Mouse (Mus musculus): Measurements from ENCODE around the gene Eftud2. TPM values are rescaled to one million over a fixed set of nuclear protein-coding genes. Genes with fewer than 3 reads are reported as not detected.

Gene Eftud2
- polyA plus RNA-seq (2012; rRNA removed): 74.1 and 82.2 TPM in 2 replicates

GRCm38 (mm10) chr11:102880585-102881313 lies at the start of gene Eftud2, which contains the start of gene Ccdc103:
Gene Eftud2, minus strand, starts transcription at chr11:102880985.
Gene Ccdc103, plus strand, starts transcription at chr11:102881204.
- DNase-seq (ENCODE audit: low read depth): peak; percentile 50

DNA sequence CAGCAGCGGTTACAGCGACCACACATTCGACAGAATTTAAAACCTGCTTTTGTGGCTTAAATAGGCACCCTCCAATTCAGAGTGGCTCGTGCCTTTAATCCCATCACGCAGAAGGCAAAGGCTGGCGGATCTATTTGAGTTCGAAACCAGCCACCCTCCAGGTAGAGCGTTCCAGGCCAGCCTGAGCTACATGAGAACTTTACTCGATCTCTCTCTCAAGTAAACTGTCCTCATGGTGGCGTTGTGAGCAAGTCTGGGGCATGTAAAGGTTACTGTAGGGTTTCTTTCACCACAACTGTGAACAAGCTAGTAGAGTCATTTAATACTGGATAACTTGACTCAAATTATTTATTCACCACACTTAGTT lies 44.5 kb upstream of the Eftud2 start:
- no peak for DNase-seq (ENCODE audit: low read depth)

- peak; percentile 45 for DNase-seq (ENCODE audit: low read depth)
These were observed 44.0 kb upstream of the Eftud2 start, which contains the start of gene Kif18b for GRCm38 (mm10) chr11:102924557-102925350. Gene Kif18b, minus strand, starts transcription at chr11:102925124.

GRCm38 (mm10) chr11:102921491-102921890 lies 40.7 kb upstream of the Eftud2 start:
- no peak for DNase-seq (ENCODE audit: low read depth)

DNA sequence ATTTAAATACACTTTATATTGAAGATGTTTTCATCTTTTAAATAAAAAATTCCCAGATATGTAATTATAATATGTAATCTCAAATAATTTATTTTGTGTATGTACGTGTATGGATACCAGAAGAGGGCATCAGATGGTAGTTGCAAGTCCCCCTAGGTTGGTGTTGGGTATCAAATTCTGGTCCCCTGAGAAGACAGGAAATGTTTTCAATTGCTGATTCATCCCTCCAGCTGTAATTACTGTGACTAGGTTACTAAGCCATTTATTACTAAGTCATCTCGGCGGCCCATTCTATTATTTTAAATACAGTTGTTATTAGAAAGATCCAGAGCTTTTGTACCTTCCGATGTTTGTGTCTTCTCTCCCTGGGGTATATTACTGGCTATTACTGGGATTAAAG lies 37.3 kb upstream of the Eftud2 start:
- no peak for DNase-seq (ENCODE audit: low read depth)

DNA sequence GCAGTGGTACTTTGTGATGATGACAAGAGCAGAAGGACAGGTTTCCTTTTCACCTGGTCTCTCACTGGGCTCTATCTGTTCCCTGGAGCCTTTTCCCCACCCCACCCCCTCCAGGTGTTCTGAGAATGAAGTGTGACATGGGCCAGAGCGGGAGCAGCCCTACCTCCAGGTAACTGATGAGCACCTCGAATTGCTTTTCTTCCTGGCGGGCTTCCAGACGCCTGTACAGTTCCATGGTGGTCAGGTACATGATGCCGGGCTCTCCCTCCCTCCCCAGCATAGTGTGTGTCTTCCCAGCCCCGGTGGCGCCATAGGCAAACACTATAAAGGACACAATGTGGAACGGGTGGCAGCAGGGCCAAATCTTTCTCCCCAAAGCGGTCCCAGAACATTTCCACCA lies 34.6 kb upstream of the Eftud2 start:
- DNase-seq (ENCODE audit: low read depth): no peak

DNA sequence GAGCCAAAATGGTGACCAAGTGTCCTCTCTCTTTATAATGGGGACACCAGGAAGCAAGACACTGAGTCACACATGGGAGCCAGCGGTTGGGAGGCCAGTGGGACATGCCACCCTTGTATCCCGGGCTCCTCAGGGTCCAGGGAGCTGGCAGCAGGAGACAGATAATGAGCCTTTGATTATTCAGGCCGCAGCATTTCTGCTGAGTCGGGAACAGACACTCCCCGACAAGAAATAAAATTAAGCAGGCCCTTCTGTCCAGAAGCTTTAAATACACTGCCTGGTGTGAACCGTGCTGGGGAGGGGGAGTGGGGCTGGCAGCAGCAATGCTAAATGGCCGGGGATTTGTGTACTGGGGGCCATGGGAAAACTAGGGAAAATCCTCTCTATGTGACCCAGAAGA lies 30.6 kb upstream of the Eftud2 start:
- no peak for DNase-seq (ENCODE audit: low read depth)

DNA sequence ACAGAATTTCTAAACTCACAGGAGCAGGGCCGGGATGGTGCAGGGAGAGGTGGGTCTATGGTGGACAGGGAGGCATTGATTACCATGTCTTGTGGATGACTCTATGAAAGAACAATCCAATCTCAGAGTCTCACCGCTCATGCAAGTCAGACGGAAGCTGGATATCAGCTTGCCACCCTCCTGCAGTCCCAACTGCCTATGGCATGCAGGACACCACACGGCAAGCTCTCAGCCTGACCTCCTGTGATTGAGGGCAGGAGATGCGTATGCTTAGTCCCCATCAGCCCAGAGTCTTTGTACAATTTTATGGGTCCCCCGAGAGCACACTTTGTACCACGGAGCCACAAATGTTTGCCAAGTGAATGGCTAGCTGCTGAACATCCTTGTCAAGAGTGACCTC lies 22.9 kb upstream of the Eftud2 start:
- no peak for DNase-seq (ENCODE audit: low read depth)

- no peak for DNase-seq (ENCODE audit: low read depth)
These were observed 21.3 kb upstream of the Eftud2 start for GRCm38 (mm10) chr11:102902107-102902506.

- DNase-seq (ENCODE audit: low read depth): no peak
These were observed 20.4 kb upstream of the Eftud2 start for GRCm38 (mm10) chr11:102901199-102901598.

- DNase-seq (ENCODE audit: low read depth): no peak
These were observed 20.0 kb upstream of the Eftud2 start, which contains the start of gene Gfap for GRCm38 (mm10) chr11:102900763-102901162. Gene Gfap, minus strand, starts transcription at chr11:102900912.

DNA sequence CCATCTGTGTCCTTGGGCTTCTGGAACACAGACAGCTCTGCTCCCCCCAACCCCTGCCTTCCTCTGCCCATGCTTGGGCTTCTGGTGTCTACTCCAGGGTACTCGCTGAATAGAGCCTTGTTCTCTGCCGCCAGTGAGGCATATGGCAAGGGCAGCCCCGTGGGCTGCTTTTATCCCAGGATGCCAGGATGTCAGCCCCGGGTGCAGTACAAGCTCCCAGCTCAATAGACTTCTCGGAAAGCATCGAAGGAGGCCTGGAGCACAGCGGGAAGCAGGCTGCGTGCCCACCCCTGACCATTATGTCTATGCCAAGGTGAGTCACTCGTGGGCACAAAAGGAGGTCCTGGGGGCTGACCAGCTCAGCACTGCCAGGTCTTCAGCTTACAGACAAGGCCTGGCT lies 17.6 kb upstream of the Eftud2 start:
- no peak for DNase-seq (ENCODE audit: low read depth)

DNA sequence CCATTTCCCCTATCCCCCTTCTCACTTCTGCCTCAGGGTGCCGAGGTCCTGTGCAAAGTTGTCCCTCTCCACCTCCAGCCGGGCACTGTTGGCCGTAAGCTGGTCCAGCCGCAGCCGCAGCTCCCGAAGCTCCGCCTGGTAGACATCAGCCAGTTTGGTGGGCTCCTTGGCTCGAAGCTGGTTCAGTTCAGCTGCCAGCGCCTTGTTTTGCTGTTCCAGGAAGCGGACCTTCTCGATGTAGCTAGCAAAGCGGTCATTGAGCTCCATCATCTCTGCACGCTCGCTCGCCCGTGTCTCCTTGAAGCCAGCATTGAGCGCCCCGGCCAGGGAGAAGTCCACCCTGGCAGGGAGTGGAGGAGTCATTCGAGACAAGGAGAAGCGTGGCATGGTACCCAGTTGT lies 15.9 kb upstream of the Eftud2 start:
- DNase-seq (ENCODE audit: low read depth): no peak

DNA sequence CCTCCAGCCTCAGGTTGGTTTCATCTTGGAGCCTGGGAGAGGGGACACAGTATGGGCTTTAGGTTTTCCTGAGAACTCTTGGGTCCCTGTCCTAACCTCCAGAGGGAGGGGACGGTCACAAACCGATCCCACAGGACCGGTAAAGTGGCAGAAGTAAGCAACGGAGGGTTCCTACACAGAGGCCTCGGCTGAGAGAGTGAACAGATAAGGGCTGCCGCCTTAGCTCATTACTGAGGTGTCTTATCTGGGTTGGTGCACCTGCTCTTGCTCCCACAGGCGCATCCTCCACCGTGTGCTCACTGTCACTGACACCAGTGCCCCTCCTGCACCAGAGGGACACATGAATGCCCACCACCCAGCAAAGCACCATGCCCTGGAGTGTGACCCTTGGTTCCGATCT lies 15.0 kb upstream of the Eftud2 start:
- no peak for DNase-seq (ENCODE audit: low read depth)

DNA sequence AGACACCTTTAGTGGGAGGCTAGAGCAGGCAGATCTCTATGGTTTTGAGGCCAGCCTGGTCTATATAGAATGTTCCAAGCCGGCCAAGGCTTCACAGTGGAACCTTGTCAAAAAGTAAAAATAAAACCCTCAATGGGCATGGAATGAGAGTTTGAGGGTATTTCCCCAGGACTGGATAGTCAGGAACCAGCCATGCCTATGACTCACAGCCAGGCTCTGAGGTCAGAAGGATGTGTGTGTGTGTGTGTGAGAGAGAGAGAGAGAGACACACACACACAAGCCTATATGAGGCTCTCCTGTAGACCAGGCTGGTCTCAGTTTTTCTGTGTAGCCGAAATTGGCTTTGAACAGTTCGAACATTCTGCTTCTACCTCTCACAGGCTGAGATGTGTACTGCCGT lies 13.9 kb upstream of the Eftud2 start:
- DNase-seq (ENCODE audit: low read depth): no peak

DNA sequence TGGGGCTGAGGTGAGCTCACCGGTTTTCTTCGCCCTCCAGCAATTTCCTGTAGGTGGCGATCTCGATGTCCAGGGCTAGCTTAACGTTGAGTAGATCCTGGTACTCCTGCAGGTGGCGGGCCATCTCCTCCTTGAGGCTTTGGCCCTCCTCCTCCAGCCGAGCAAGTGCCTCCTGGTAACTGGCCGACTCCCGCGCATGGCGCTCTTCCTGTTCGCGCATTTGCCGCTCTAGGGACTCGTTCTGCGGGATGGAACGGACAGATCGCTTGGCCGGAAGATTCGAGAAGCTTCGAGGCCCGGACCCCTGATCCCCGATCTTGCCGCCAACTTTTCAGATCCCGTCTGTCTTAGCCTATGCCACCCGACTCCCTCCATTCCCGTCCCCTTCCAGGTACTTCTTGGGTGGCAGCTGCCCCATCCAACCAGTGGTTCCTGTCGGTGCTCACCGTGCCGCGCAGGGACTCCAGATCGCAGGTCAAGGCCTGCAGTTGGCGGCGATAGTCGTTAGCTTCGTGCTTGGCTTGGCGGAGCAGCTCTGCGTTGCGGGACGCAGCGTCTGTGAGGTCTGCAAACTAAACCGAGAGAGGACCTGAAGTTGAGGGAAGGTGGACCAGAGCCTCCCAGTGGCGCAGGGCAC lies 12.3 kb upstream of the Eftud2 start:
- peak; percentile 33 for DNase-seq (ENCODE audit: low read depth)

GRCm38 (mm10) chr11:102890096-102890495 lies 9.3 kb upstream of the Eftud2 start:
- DNase-seq (ENCODE audit: low read depth): no peak

- no peak for DNase-seq (ENCODE audit: low read depth)
These were observed 7.3 kb upstream of the Eftud2 start for GRCm38 (mm10) chr11:102888135-102888534.

DNA sequence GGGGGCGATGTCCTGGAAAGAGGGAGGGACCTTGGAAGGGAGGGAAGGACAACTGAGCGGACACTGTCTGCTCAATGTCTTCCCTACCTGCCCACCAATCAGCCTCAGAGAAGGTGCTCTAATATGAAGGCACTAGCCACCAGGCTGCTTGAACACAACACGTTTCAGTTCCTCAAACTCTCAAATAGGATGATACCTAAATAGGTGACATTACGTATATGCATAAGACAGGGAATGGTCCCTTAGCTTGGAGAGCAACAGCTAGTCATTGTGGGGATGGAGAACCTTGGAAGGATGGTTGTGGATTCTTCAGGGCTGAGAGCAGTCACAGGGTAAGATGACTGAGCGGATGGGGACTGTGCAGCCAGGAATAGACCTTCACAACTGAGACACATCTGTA lies 6.6 kb upstream of the Eftud2 start:
- DNase-seq (ENCODE audit: low read depth): no peak

DNA sequence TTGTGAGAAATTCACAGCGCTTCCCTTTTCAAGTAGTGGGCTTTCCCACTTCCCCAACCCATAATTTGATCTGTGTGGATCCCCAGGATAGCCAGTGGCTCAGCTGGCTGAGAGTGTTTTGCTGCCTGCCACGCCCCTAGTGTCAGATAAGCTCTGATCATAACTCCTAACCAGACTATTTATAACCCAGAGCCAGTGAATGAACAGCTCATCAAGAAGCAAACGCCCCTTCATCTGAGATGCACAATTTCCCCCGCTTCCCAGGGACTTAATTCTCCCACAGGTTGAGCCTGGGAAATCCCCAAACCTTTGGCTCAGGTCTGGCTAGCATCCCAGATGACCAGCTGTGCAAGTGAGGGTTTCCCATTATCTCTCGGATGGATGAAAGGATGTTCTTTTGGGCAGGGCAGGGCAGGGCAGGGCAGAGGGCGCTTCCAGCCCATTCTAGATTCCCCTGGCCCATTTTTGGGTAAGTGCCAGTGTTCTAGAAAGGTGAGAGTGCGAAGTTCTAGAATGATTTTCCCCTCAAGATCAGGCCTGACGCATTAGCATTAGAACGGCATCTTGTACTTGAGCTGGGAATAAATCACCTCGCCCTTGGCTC lies 3.9 kb upstream of the Eftud2 start, which contains the start of gene Fam187a:
Gene Fam187a (plus strand): TSS at position 554 of the 604 bp plus-strand sequence.
- no peak for DNase-seq (ENCODE audit: low read depth)

DNA sequence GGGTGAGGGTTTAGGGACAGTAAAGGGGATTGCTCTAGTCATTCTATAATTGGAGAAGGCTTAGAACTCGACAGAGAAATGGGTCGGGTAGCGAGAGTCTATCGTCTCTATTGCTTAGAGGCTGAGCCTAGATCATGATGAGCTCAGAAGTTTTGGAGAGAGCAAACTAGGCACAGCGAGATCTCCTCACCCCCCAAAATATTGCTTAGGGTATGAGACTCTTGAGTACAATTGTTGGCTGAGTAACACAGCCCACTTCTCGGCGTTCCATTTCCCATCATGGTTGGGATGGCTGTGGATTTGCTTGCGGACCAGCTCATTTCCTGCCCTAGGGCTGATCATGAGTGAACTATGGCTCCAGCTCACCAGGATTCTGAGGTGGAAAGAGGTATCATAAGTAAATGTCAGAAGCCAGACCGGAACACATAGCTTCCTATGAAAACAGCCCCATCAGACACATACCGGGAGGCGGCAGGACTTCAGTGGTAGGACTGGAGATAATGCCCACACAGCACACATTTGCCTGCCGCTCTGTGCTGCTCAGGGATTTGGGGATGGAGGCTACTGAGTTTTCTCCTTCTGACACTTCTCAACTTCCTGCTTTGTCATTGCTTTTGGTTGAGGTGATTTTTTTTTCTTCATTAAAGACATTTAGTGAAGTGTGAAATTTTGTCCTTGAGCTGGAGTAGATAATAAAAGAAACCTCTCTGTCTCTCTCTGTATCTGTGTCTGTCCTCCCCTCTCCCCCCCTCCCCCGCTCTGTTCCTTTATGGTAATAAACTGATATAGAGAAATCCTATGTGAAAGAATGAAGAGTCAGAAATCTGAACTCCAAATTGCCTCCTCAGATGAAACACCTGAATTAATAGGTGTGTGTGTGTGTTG lies 771 bp upstream of the Eftud2 start:
- DNase-seq (ENCODE audit: low read depth): no peak
